Mouse (Mus musculus) naive thymus-derived CD4-positive, alpha-beta T cell, adult 2 months (primary cell): ENCODE results near the gene Mff.

Experiments
- DNase-seq: peaks from one replicate; pipeline ENCODE4 v3.0.0-alpha.2; 2011; ENCODE audit warnings: low read depth

Mff gene

GRCm38 (mm10) chr1:82724339-82725025 lies at the start of gene Mff:
TSS of gene Mff (plus strand) at chr1:82724890.
- DNase-seq, result peak; percentile 95

GRCm38 (mm10) chr1:82686328-82686727 lies 38.4 kb upstream of the Mff start:
- DNase-seq, result no peak

- no peak for DNase-seq
Observed at GRCm38 (mm10) chr1:82686866-82687265, 37.8 kb upstream of the Mff start.

GRCm38 (mm10) chr1:82687931-82688330 lies 36.8 kb upstream of the Mff start:
- no peak for DNase-seq

GRCm38 (mm10) chr1:82695915-82696314 lies 28.8 kb upstream of the Mff start:
- DNase-seq, result no peak

GRCm38 (mm10) chr1:82717816-82718512 lies 6.7 kb upstream of the Mff start:
- no peak for DNase-seq

- no peak for DNase-seq
Observed at GRCm38 (mm10) chr1:82725026-82725874, 560 bp downstream of the Mff start.

GRCm38 (mm10) chr1:82725875-82726185 lies 1.1 kb downstream of the Mff start:
- peak; percentile 9 for DNase-seq

- no peak for DNase-seq
Observed at GRCm38 (mm10) chr1:82726482-82726881, 1.8 kb downstream of the Mff start.

- DNase-seq, result no peak
Observed at GRCm38 (mm10) chr1:82733357-82733756, 8.7 kb downstream of the Mff start.

GRCm38 (mm10) chr1:82738066-82738465 lies 13.4 kb downstream of the Mff start:
- no peak for DNase-seq

- DNase-seq, result no peak
Observed at GRCm38 (mm10) chr1:82741539-82741938, 16.8 kb downstream of the Mff start.

GRCm38 (mm10) chr1:82743962-82744361 lies 19.3 kb downstream of the Mff start:
- no peak for DNase-seq

- no peak for DNase-seq
Observed at GRCm38 (mm10) chr1:82746408-82746807, 21.7 kb downstream of the Mff start.

- DNase-seq, result no peak
Observed at GRCm38 (mm10) chr1:82747714-82748452, 23.2 kb downstream of the Mff start.

GRCm38 (mm10) chr1:82759520-82759919 lies 34.8 kb downstream of the Mff start:
- DNase-seq, result peak; percentile 29

- no peak for DNase-seq
Observed at GRCm38 (mm10) chr1:82761454-82762169, 36.9 kb downstream of the Mff start.

GRCm38 (mm10) chr1:82762274-82762673 lies 37.6 kb downstream of the Mff start:
- no peak for DNase-seq

- no peak for DNase-seq
Observed at GRCm38 (mm10) chr1:82766227-82766626, 41.5 kb downstream of the Mff start.

- no peak for DNase-seq
Observed at GRCm38 (mm10) chr1:82766641-82767040, 42.0 kb downstream of the Mff start.

GRCm38 (mm10) chr1:82768269-82768668 lies 43.6 kb downstream of the Mff start, which contains the start of gene Tm4sf20:
TSS of gene Tm4sf20 (minus strand) at chr1:82768461.
- DNase-seq, result no peak
